Mouse (Mus musculus) adrenal gland, postnatal 36 days (tissue): ENCODE results near the gene Papln. TPM values are rescaled to one million over a fixed set of nuclear protein-coding genes. Genes with fewer than 3 reads are reported as not detected.

ENCODE experiments used
- DNase-seq, 2 experiments: peaks; one replicate each; pipeline ENCODE4 v3.0.0; 2021; ENCODE audit warnings: mixed read lengths in 1 of 2
- total RNA-seq, 2 experiments: library from RNA; stranded (reverse); gene quantifications; 2 replicates each; pipeline ENCODE4 v1.2.3; 2021

Papln gene
- total RNA-seq, 2 experiments from 2014 or later, result 2.5 to 2.7 TPM

DNA sequence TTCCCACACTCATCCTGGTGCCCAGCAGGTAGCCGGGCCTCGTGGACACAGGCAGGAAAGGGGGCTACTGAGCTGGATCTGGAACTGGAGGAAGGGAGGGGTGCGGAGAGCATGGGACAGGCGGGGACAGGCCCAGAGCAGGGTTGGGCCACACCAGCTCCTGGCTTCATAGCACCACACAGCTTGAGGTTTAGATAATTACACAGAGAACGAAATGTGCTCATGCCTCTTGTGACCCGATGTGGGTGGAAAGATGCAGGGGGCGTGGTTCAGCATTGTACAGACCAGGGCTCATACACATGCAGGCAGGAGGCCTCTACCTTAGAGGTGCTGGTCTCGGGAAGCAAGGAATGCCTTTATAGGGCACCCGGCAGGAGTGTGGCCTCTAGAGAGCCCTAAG, 4.4 kb downstream of the Papln start:
- no peak for DNase-seq

DNA sequence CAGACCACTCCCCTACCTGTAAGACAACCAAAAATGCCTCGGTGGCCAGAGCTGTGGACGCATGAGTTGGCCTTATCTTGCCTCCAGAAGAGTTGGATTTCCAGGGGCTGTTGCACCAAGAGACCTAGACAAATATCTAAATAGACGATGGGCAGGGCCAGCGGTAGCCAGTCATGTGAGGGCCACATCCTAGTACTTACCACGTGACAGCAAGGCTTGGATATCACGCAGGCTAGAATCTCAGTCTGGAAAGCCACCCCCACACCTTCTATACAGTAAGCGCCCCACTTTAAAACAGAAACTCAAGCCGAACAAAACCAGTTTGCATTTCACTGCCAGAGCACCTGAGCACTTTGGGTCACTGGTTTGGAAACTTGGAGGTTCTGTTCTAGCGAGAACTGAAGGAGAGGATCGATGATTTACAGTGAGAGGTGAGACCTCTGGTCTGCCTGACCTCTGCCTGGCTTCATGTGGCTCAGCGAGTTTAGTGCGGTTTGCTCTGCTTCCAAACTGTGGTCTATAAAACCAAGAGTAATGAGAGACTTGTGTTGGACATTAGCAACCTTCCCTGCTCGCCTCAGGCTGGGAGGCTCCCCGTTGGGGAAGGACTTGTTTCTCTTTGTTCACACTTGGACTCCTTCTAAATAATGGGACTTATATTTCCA, 4.9 kb downstream of the Papln start:
- DNase-seq, result no peak

GRCm38 (mm10) chr12:83770418-83771256, 7.2 kb downstream of the Papln start:
- peak; percentile 65 to 67 for DNase-seq

DNA sequence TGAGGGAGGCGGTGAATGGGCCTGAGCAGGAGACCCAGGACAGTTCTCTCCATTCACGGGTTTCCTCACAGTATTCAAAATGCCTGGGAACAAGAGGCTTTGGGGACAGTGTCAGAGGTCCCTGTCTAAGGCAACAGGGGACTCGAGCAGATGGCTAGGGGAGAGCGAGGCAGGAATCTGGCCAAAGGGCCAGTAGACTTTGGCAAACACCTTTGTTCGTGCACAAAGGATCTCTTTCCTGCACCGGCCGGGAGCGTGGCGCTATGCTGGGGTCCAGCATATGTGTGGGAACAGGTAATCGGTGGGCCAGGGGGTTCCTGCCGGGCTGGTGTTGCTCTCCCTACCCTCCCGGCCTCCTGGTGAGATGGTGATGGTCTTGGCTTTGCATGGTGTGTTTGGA, 12.2 kb downstream of the Papln start:
- DNase-seq, result no peak

GRCm38 (mm10) chr12:83776766-83777165, 13.3 kb downstream of the Papln start:
- DNase-seq, result no peak

DNA sequence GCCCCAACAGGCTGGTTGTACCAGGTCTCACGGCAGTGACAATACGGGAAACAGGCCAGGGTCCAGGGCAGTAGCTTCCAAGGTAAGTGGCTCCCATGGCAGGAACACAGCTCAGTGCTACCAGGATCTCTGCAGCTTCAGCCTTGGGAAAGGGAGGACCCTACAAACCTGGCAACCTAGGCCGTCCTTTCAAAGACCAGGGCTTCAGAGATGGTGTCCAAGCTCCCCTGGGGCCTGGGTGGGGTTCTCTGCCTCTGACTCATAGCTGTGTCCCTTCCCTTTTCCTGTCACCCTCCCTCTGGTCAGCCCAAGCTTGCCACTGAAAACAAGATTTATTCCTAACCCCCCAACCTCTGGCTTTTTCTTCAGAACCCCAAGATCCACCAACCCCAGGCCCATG, 16.7 kb downstream of the Papln start:
- no peak for DNase-seq

DNA sequence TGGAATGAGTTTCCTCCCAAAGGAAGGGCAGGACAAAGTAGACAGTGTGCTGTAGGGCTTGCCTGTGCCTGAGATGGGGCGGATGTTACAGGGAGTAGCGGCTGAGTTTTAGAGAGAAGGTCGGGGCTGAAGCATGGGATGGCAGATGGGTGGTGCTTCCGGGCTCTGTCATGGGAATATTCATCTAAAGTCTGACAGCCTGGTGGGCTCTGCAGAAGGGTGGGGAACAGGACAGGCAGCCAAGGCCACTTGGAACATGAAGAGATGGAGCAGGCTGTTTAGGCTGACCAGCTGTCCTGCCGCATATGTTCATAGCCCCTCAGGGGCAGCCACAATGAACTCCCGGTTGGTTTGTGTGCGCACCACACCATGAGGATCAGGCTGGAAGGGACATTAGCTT, 17.8 kb downstream of the Papln start:
- no peak for DNase-seq

DNA sequence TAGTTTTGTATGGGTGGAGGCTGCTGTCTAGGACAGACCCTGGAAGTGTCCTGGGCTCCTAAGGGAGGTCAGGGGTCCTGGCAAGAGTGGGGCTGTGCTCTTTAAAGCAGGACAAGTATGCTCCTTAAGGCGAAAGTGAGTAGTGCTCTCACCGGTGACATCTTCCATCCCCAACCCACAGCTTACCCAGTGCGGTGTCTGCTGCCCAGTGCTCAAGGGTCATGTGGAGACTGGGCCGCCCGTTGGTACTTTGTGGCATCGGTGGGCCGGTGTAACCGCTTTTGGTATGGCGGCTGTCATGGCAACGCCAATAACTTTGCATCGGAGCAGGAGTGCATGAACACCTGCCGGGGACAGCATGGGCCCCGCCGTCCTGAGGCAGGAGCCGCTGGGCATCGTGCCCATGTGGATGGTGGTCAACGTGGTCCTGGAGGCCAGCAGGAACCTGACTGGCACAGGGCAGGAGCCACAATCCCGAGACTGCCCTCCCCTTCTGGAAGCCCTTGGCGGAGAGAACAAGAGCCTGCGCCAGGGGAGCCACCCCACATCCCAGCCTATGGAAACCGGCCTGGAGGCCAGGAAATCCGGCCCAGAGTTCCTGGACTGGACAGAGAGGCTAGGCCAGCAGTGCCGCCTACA, 18.3 kb downstream of the Papln start:
- DNase-seq, result no peak

- no peak for DNase-seq
Measured at GRCm38 (mm10) chr12:83782669-83783068, 19.2 kb downstream of the Papln start.

DNA sequence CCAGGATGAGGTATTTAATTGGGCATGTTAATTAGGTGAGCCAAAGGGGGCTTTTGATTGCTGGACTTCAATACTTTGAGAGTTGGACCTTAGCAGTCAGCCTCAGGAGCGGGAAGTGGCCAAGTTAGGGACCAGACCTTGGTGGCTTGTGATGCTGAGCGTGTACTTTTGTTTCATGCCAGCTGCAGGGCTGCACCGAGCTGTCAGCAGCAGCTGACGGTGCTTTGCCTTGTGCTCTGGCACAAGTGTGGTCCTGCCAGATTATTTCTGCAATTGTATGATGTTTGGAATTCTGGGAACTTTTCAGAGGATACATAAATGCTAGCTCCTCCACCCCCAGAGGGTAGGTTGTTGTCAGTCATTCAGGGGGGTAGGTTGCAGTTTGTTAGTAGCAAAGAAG, 21.9 kb downstream of the Papln start:
- DNase-seq, result no peak

DNA sequence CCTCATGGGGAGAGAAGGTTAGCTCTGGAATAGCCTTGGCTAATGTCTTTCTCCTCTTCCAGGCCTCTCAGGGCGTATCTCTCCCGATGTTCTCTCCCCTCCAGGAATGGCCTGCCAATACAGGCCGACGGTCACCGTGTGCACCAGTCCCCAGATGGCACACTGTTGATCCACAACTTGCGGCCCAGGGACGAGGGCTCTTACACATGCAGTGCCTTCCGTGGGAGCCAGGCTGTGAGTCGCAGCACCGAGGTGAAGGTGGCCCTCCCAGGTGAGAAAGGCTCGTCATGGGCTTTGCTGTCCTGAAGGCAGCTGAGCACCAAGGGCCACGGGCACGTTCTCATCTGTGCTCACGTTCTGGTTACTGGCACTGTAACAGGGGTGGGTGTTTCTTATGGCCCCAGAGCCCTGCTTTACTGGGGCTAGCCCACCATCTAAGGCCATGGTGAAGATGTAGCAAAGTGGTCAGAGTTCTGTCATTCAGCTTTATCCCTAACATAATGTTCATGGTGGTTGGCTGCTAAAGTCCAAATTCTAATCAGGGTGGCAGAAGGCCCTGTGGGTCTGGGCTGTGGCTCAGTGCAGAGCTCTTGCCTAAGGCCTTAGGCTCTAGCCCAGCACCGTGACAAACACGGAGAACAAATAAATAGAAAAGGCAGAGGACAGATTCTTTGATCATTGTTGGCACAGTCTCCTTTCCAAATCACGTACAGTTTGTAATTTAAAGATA, 25.8 kb downstream of the Papln start:
- no peak for DNase-seq

GRCm38 (mm10) chr12:83789781-83790140, 26.3 kb downstream of the Papln start:
- DNase-seq, result no peak

DNA sequence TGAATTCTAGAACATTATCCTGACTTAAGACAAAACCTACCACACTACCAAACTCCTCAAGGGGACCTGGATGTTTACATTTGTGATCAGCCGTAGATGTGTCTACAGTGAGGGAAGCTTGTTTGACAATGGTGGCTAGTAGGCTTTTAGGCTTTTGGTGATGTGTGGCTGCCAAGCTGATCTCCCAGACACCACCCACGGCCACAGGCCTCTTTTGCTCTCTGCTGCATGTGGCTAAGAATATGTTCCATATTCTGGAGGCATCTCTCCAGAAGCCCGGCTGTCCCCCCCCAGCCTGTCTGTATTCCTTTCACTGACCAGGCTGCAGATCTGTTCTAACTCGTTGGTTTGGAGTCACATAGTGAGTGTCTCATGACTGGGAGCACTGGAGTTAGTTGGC, 27.3 kb downstream of the Papln start:
- no peak for DNase-seq

GRCm38 (mm10) chr12:83791737-83792136, 28.3 kb downstream of the Papln start:
- peak in 1 of 2 experiments; percentile 29 for DNase-seq

DNA sequence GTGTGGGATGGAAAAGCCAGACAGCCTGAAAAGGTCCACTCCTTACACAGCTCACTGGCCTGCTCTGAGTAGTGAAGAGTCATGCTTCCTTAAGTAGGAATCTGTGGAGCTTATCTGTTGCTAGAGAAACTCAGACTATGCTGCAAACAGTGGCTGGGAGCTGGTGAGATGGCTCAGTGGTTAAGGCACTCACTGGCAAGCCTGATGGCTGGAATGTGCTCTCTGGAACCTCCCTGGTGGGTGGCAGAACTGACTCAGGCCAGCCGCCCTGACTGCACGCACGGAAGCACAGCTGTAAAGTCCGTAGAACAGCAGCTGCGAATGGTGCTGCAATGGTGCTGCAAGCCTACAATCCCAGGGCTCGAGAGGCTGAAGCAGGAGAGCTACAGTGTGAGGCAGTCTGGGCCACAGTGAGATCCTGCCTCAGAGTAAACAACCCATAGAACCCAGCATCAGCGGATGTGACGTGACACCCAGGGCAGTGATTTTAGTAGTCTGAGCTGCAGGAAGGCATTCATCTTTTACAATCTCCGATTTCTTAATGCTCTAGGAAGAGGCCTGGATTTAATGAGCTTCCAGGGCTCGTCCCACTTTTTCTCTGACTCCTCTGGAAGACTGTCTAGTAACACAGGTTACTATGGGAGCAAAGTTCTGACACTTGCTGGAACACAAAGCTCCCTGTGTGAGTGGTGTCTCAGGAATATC, 29.4 kb downstream of the Papln start:
- no peak for DNase-seq

- DNase-seq, result peak in 1 of 2 experiments; percentile 52
Measured at GRCm38 (mm10) chr12:83795051-83795450, 31.6 kb downstream of the Papln start.

- no peak for DNase-seq
Measured at GRCm38 (mm10) chr12:83795586-83795985, 32.2 kb downstream of the Papln start.

DNA sequence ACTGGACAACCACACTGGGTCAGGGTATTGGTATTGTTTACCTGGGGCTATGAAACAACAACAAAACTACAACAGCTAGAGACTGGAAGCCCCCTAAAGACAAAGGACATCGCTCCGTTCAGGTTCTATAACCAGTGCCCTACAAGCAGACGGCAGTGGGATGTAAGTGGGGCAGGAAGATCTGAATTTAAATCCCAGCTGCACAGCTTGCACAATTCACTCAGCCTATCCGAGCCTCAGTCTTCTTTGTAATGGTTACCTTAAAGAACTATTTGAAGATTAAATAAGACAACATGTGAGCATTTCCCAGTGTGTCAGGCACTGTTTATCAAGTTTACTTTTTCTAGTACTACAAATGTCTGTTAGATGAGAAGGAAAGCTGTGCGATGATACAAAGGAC, 34.9 kb downstream of the Papln start:
- no peak for DNase-seq

DNA sequence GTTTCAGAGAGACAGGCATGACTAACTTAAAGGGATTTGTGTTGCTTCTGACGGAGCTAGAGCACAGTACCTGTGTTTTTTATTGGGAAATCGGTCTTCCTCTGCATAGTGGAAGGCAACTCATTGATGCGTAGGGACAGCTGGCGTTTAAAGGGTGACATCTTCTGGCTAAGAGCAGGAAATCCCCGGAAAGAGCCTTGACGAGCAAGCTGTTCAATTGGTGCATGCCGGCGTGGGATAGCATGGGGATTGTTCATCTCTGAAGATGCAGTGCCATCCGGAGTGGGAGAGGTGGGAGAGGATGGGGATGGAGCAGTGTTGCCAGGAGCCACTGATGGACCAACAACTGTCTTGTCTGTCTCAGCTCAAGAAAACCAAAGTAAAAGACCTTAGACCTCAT, 37.5 kb downstream of the Papln start:
- DNase-seq, result no peak

- DNase-seq, result no peak
Measured at GRCm38 (mm10) chr12:83803641-83804040, 40.2 kb downstream of the Papln start.

DNA sequence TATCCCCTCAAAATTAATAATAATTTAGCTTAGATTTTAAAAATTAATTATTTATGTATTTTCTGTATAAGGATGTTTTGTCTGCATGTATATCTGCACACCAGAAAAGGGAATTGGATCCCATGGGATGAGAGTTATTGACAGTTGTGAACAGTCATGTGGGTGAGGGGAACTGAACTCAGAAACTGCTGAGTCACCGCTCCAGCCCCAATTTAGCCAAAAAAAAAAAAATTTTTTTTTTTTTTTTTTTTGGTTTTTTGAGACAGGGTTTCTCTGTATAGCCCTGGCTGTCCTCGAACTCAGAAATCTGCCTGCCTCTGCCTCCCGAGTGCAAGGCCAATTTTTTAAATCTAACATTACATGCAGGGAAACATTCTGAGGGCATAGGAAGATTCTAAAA, 48.5 kb downstream of the Papln start:
- DNase-seq, result no peak

- no peak for DNase-seq
Measured at GRCm38 (mm10) chr12:83816616-83817015, 53.2 kb downstream of the Papln start.
